Mouse (Mus musculus) mature B cell (primary cell): Measurements from ENCODE around the gene Inf2.

Experiments used
- in situ Hi-C: fragments of 300-500 bp; cut with MboI; formaldehyde crosslinking; loops from 2 replicates; pipeline ENCODE4 v1.14.3; 2019

Gene Inf2

DNA sequence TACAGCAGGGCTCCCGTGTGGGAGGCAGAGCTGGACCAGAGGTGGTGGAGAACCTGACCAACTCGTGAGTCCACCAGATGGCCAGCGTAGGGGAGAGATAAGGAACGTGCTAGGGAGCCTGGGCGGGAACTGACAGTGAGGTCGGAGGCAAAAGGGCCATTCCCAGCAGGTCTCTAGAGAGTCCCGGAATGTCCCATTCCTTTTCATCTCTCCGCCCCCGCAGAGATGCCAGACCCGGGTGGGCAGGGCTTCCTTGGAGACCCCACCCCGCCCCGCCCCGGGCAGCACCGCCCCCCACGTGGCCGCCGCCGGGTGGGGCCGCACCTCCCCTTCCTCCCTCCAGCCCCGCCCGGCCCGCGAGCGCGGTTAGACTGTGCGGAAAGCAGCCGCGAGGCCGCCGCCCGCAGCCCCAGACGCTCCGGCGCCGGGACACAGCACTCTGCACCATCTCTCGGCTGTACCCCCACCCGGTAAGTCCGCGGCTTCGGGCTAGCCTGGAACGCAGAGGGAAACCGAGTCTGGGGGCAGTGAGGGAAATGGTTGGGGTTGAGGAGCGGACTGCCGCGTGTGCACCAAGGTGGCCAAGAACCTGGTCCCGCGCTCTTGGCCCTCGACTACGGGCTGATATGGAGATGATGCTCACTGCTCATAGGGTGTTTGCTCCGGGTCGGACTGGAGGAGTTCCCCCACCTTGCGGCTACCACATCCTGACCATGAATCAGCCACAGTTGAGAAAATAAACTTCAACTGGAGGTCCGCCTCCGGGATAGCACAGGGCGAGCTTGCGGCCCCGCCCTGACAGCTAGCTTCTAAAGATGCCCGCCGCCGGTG lies at the start of gene Inf2:
Inf2 (plus strand) TSS at position 359 of the 831 bp plus-strand sequence.
- in situ Hi-C loops: no loop called here

GRCm38 (mm10) chr12:112539466-112539965 lies 49.1 kb upstream of the Inf2 start:
- in situ Hi-C loops: no loop called here

DNA sequence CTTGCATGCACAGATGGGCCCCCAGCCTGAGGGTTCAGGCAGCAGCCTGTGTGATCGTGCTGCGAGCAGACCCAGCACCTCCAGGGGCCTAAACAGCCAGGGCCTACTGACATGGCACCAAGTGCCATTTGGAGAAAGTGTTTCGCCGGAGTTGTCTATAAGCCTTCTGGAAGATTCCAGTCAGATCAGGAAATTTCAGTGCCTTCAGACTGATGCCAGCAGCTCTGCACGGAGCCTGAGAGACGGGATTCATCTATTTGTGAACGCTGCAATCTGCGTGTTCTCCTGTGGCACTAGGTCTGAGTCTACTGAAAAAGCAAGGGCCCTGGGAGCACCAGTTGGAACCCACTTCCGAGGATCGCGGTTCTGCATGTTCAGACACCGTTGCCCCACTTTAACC lies 48.3 kb upstream of the Inf2 start:
- in situ Hi-C loops: no loop called here

DNA sequence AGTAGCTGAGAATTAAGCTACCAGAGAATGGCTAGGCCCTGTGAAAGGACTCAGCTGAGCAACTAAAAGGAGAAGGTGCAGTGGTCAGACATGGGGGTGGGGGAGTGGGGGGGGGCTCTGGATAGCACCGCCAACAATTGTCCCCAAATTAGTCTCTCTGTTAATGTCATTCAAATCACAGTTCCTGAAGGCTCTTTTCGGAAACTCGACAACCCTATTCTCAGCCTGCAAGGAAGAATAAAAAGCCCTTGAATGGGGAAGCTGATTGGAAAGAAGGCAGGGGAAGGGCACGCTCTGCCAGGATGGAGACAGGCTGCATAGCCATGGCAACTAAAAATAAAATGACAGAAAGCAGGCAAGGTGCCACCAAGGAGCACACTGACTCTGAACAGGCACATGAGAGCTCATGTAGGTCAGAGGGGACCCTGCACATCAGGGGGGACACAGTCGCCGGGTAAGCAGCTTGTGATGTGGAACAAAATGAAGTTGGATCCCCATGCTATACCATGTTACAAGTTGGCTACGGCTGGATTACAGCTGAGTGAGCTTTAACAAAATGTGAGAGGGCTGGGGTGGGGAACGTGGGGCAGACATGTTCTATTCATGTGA lies 47.0 kb upstream of the Inf2 start:
- in situ Hi-C loops: no loop called here

GRCm38 (mm10) chr12:112542257-112542919 lies 46.2 kb upstream of the Inf2 start:
- in situ Hi-C loops: no loop called here

DNA sequence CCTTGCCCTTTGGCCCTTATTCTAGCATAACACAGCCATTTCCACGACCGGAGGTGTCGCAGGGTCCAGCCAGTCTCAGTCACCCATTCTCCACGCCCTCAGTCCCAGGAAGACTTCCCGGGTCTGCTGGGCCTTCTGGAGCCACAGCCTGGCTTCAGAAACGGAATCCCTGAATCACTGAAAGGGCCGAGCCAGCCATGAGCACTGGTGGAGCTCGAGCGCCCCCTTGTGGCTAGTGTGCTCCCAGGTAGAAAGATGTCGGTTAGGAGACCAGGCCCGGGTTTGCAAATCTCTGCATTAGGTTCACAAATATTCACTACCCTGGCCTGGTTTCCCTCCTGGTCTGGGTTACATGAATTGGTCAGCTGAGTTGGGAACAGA lies 45.7 kb upstream of the Inf2 start:
- in situ Hi-C loops: no loop called here

GRCm38 (mm10) chr12:112543941-112544340 lies 44.6 kb upstream of the Inf2 start:
- in situ Hi-C loops: no loop called here

DNA sequence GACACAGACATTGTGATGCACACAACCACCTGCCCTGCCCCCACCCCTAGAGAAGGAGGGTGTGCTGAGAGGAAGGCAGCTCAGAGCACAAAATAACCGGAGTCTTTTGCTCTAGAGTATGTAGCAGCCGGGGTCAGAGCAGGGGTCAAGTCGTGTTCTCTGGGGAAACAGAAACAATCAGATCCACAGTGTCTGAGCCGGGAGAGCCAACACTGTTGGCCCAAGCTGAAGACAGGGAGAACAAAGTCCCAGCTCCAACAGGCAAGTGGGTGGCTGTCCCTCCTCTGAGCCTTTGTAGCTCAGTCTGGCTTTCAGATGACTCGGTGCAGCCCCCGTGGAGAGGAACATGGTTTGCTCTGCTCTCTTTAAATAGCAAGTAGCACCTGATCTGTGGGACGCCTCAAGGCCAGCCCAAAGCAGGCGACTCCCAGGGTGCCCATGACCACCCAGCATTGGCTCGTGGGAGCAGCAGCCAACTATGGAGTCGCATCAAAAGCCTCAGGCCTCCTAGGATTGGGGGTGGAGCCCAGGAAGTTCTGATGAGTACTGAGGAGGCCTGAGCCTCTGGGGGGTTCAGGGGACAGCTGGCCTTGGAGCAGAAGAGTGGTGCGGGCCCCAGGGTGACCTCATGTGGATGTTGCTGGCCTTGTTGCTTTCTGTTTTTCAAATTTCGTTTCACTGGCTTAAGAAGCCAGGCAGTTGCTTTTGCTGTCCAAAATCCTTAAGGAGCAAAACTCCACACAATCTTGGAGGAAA lies 43.5 kb upstream of the Inf2 start:
- in situ Hi-C loops: no loop called here

DNA sequence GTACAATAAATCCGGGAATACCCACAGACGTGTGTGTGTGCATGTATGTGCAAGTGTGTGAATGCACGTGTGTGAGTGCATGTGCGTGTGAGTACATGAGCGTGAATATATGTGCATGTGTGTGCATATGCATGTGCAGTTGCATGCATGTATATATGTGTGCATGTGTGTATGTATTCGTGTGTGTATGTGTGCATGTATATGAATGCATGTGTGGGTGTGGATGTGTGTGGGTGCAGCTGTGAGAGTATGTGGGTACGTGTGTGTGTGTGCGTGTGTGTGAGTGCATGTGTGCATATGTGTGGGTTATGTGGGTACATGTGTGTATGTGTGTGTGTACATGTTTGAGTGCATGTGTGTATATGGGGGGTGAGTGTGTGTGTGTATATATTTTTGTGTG lies 42.5 kb upstream of the Inf2 start:
- in situ Hi-C loops: no loop called here

GRCm38 (mm10) chr12:112549287-112549686 lies 39.3 kb upstream of the Inf2 start:
- in situ Hi-C loops: no loop called here

DNA sequence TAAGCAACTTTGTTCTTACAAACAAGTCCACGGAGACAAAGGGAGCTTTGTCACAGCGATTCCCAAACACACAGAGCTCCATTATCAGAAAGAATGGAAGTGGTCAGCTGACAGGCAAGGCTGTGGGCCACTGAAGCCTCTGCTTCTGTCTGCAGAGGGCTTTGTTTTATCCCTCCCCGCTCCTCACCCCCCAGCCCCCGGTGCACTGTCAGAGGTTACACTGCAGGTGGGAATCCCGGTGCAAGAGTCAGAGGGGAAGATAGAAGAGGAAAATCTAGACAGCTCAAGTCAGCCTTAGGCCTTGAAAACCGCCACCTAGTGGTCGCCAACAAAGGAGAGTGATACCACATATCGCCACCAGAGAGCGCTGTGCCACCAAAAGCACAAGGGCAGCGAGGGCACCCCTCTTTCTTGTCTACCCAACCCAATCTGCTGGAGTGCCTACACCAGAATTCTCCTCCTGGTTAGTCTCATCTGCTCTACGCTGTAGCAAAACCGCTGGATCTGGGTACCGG lies 36.7 kb upstream of the Inf2 start:
- in situ Hi-C loops: loop anchor here (5.0 kb wide), 1 partner anchor 65 kb away; no protein-coding TSS in a partner anchor

GRCm38 (mm10) chr12:112552520-112552919 lies 36.1 kb upstream of the Inf2 start:
- in situ Hi-C loops: loop anchor here (5.0 kb wide), 1 partner anchor 65 kb away; no protein-coding TSS in a partner anchor

DNA sequence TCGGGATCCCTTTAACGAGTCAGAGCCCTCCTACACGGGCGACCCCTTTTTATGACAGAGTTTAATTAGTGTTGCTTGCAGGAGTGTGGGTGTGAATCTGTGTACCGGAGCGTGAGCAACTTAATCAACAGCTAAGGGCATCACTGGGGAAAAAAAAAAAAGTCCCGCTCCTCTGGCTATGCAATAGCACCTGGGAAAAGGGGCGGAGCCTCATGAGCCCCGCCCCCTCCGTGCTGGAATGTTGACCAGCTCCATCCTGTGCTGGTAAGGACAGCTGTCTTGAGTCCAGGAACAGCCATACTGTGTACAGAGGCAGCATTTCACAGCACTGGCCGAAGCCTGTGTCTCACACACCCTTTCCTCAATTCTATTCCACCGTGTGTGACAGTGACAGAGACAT lies 33.7 kb upstream of the Inf2 start:
- in situ Hi-C loops: loop anchor here (5.0 kb wide), 1 partner anchor 62 kb away; no protein-coding TSS in a partner anchor

- in situ Hi-C loops: no loop called here
Measured at GRCm38 (mm10) chr12:112556531-112557060, 32.0 kb upstream of the Inf2 start.

DNA sequence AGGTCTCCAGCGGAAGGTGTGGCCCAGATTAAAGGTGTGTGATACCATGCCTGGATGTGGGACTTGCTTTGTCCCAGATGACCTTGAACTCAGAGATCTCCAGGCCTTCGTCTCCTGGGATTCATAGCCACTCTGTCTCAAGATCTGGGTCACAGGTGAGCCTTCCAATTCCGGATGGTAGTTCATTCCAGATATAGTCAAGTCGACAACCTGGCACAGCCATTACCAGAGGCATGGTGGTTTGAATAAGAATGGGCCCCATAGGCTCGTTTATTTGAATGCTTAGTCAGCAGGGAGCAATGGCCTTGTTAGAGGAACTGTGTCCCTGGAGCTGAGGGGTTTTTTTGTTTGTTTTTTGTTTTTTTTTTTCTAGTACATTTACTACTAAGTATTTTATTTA lies 31.4 kb upstream of the Inf2 start:
- in situ Hi-C loops: no loop called here

DNA sequence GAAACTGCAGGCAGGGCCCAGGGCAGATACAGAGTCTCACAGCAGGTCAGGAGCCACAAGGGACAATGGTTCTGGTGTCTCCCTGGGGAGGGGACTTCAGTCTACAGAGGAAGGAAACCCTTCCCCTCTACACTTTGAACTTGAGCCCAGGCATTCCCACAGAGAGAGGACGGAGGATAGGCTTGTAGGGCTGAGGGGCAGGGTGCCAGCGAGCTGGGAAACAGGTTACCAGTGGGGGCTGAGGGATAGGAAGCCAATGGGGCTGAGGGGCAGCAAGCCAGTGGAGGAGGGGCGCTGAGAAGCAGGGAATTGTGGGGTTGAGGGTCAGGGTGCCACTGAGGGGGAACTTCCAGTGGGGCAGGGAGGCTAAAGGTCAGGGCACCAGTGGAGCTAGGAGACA lies 29.4 kb upstream of the Inf2 start:
- in situ Hi-C loops: no loop called here

- in situ Hi-C loops: no loop called here
Measured at GRCm38 (mm10) chr12:112559671-112560070, 28.9 kb upstream of the Inf2 start.

- in situ Hi-C loops: no loop called here
Measured at GRCm38 (mm10) chr12:112560176-112560797, 28.3 kb upstream of the Inf2 start.

DNA sequence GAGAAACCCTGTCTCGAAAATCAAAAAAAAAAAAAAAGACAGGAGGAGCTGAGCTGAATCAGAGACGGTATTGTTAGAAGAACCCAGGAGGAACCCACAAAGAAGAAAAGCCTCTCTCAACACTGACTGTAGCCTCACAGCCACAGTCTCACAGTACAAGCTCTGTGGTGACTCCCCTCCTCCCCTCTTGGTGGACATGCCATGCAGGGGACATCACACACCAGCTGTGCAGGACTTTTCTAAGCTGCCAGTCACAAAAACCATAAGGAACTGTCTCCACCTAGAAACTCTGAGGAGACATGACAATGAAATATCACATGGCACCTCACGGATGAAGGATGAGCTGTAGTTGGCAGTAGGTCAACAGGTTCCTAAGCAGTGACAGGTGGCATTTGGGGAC lies 27.4 kb upstream of the Inf2 start:
- in situ Hi-C loops: no loop called here

DNA sequence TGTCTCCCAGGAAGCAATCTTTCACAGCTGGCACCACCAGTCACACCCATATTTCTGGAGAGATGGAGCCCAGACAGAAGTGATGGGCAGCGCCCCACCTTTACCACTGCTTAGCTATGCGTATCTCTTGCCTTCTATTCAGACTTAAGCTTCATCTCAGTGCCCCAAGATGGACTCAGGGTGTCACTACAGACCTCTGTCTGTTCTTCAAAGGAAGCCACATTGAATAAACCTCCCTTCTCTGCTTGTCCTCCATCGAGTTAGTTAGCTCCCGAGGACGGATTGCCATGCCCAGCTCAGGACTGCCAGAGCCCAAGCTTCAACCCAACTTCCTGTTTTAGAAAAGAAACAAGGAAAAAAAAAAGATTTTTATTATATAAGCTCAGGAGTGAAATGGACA lies 26.1 kb upstream of the Inf2 start:
- in situ Hi-C loops: no loop called here

DNA sequence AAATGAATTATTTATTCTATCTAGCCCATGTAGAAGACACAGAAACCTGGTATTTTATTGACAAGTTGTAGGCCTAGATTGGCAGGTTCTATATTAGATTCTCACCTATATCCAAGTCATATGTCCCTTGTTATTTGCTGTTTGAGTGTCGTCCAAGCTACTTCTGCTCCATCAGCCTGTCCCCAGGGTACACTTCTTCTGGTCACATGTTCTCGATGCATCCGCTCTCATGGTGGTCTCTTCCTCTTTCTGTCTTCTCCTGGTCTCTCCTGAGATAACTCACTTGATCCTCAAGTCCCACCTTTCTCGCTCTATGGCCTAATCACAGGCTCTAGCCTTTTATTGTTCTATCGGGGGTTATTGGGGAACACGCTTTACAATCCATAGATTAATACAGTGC lies 25.6 kb upstream of the Inf2 start:
- in situ Hi-C loops: no loop called here
